Mouse (Mus musculus) MEL (cell line): ENCODE measurements around the gene Sema6b.

Experiments
- CHD2 ChIP-seq: IDR thresholded peaks from 2 replicates; pipeline ENCODE4 v1.6.1; 2011; ENCODE audit warnings: low read length, improper control_type of control experiment
- CTCF ChIP-seq, 3 experiments: IDR thresholded peaks in 2 of 3; conservative IDR thresholded peaks in 1 of 3; 2 replicates each; pipeline ENCODE4 v1.5.1; 2011 to 2012; ENCODE audit warnings: low read length in 3 of 3, low read depth in 2 of 3, mild to moderate bottlenecking in 2 of 3, improper control_type of control experiment in 1 of 3, inconsistent platforms in 1 of 3, mixed read lengths in 1 of 3, moderate library complexity in 1 of 3; ENCODE audit not compliant: control insufficient read depth in 1 of 3, insufficient read depth in 1 of 3, poor library complexity in 1 of 3, severe bottlenecking in 1 of 3
- ZNF384 ChIP-seq: IDR thresholded peaks from 2 replicates; pipeline ENCODE4 v1.6.1; 2012; ENCODE audit warnings: low read depth, mild to moderate bottlenecking, inconsistent platforms, low read length, improper control_type of control experiment

DNA sequence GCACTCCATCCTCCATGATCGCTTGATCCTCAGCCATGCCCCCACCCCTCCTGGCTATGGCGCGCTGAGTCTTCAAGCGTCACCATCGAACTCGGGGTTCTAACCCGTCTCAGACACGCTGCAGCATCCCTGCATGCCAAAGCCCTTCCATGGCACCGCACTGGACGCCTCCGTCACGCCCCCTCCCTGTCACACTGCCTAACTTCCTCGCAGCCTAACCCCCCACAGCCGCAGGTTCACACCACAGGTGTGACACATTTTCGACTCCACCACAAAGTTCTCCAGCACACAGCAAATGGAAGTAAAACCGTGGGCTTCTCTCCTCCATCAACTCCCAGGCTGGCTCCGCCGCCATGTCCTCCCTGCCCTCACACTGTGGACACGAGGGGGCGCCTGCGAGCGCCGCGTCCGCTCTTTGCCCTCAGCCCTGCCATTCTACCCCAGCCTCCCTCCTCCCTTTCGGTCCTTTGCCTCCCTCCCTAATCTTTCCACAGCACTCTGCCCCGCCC lies 5.6 kb downstream of the Sema6b start:
- TF ChIP-seq CTCF (IDR thresholded peaks at IDR 0.05 in 2 of 3, conservative IDR thresholded peaks at IDR 0.05 in 1 of 3; ENCODE audit: control insufficient read depth in 1 of 3, insufficient read depth in 1 of 3, low read depth in 2 of 3, low read length in 3 of 3, poor library complexity in 1 of 3, severe bottlenecking in 1 of 3): peak; percentile 86 to 95 (median 88)
- no peak for TF ChIP-seq ZNF384
- no peak for TF ChIP-seq CHD2
